Comparison of ENCODE assay signal across 27 mouse cellular contexts in genomic region chr16:93725417-93726144, GRCm38 (mm10). TPM values are rescaled to one million over a fixed set of nuclear protein-coding genes. Genes with fewer than 3 reads are reported as not detected.
A peak's percentile ranks its signal among the peaks of the same experiment; 100 is the strongest.
DNase-seq lines count a peak whose midpoint lies in the region; ATAC-seq and TF ChIP-seq lines count a peak whose summit lies in the region.
"Had no signal": no experiment of that assay in that cellular context is flagged by ENCODE, and none has a peak within 500 bp of the region (broad histone marks: within the 10 kb centered on the region; RNA-seq: fewer than 3 reads in every experiment).

No protein-coding gene starts in this region.

- ATAC-seq in liver, embryonic 11.5 days (replicated peaks; ENCODE audit: low FRiP score): 0 out of 2 replicates have a peak, but pooled peaks have one; percentile 19
- peak; percentile 58 for ATAC-seq in intestine, embryonic 16.5 days
- ATAC-seq in liver, embryonic 16.5 days (ENCODE audit: low read depth): peak; percentile 45; the same call in 1 of the 2 replicates
- peak; percentile 56 for ATAC-seq in stomach, postnatal 0 days (ENCODE audit: low FRiP score, low TSS enrichment)
- ATAC-seq: forebrain, embryonic 13.5 days; hindbrain, embryonic 16.5 days had no signal

- no peak for DNase-seq in liver, embryonic 11.5 days (ENCODE audit: low spot score)
- no peak for DNase-seq in liver
- peak; percentile 71 for DNase-seq in stomach, postnatal 0 days (ENCODE audit: low spot score)
- DNase-seq in left cerebral cortex, adult 18-20 months (ENCODE audit: low spot score in 2 of 2): no peak
- no peak for DNase-seq in adrenal gland, adult (ENCODE audit: inconsistent age in 2 of 2, low spot score in 1 of 2)
- DNase-seq: adrenal gland, adult 2 months; cerebellum, adult 2 months; cerebellum, postnatal 14 days; gastrocnemius, postnatal 14 days; heart, adult 11 months; kidney, adult 9 months; kidney, postnatal 10 days; lung, postnatal 14 days; thymus, adult 18-20 months; thymus, postnatal 25 days had no signal

- no peak overlapping the region for H3K4me2 ChIP-seq in liver, embryonic 11.5 days
- H3K4me2 ChIP-seq in intestine, embryonic 16.5 days (ENCODE audit: low read depth, low read length): 0 out of 2 replicates have a peak overlapping the region, but pooled peaks have one; percentile 2
- H3K4me2 ChIP-seq in liver, embryonic 16.5 days (ENCODE audit: low read depth, low read length): no peak overlapping the region
- H3K4me2 ChIP-seq in stomach, postnatal 0 days (replicated peaks; ENCODE audit: low read depth): no peak overlapping the region
- H3K4me2 ChIP-seq: forebrain, embryonic 13.5 days; heart, embryonic 15.5 days; limb, embryonic 12.5 days; midbrain, embryonic 11.5 days; neural tube, embryonic 12.5 days had no signal

- H3K4me1 ChIP-seq in liver, embryonic 11.5 days (replicated peaks; ENCODE audit: control insufficient read depth, insufficient read depth, low read length): no peaks in the 10 kb centered on the region
- peaks cover 2% of the 10 kb centered on the region; the same call in 1 of the 2 replicates for H3K4me1 ChIP-seq in intestine, embryonic 16.5 days (ENCODE audit: control insufficient read depth, insufficient read depth, low read length)
- peaks cover 15% of the 10 kb centered on the region for H3K4me1 ChIP-seq in liver, embryonic 16.5 days (ENCODE audit: control insufficient read depth, low read depth, low read length)
- no peaks in the 10 kb centered on the region for H3K4me1 ChIP-seq in stomach, postnatal 0 days (replicated peaks; ENCODE audit: control insufficient read depth, insufficient read depth)
- H3K4me1 ChIP-seq: limb, embryonic 12.5 days; neural tube, embryonic 12.5 days had no signal

- WGBS in liver, embryonic 11.5 days: 58% methylated on average over 8 of the region's 8 CpGs
- WGBS in intestine, embryonic 16.5 days: 57% methylated on average over 8 of the region's 8 CpGs
- WGBS in liver, embryonic 16.5 days (ENCODE audit: insufficient replicate concordance): 61% methylated on average over 8 of the region's 8 CpGs
- WGBS in stomach, postnatal 0 days: 55% methylated on average over 8 of the region's 8 CpGs

- TF ChIP-seq EP300 in stomach, postnatal 0 days (optimal IDR thresholded peaks at IDR 0.05): no peak

- H3K27ac ChIP-seq in liver, embryonic 11.5 days (ENCODE audit: low read depth, low read length): no peak overlapping the region
- H3K27ac ChIP-seq in intestine, embryonic 16.5 days (ENCODE audit: low read length): peak overlapping the region; percentile 69
- peak overlapping the region; percentile 46 for H3K27ac ChIP-seq in liver, embryonic 16.5 days (ENCODE audit: low read length)
- no peak overlapping the region for H3K27ac ChIP-seq in stomach, postnatal 0 days (replicated peaks)
- H3K27ac ChIP-seq: forebrain, embryonic 13.5 days; heart, embryonic 10.5 days; heart, embryonic 15.5 days; limb, embryonic 12.5 days; neural tube, embryonic 12.5 days had no signal

- no peaks in the 10 kb centered on the region for H3K9me3 ChIP-seq in liver, embryonic 11.5 days (ENCODE audit: control insufficient read depth, low read length)
- H3K9me3 ChIP-seq in intestine, embryonic 16.5 days (ENCODE audit: control insufficient read depth, low read length): no peaks in the 10 kb centered on the region
- no peaks in the 10 kb centered on the region for H3K9me3 ChIP-seq in liver, embryonic 16.5 days (replicated peaks; ENCODE audit: control insufficient read depth, low read length)
- H3K9me3 ChIP-seq in stomach, postnatal 0 days (ENCODE audit: control insufficient read depth, low read length): no peaks in the 10 kb centered on the region
- H3K9me3 ChIP-seq: forebrain, embryonic 13.5 days; heart, embryonic 10.5 days; heart, embryonic 15.5 days; limb, embryonic 12.5 days; neural tube, embryonic 12.5 days had no signal

- no peaks in the 10 kb centered on the region for H3K27me3 ChIP-seq in liver, embryonic 11.5 days (replicated peaks; ENCODE audit: control insufficient read depth, insufficient read depth, low read length)
- no peaks in the 10 kb centered on the region for H3K27me3 ChIP-seq in intestine, embryonic 16.5 days (replicated peaks; ENCODE audit: control insufficient read depth, insufficient read depth, low read length)
- H3K27me3 ChIP-seq in liver, embryonic 16.5 days (ENCODE audit: control insufficient read depth, insufficient read depth, low read depth, low read length): no peaks in the 10 kb centered on the region
- no peaks in the 10 kb centered on the region for H3K27me3 ChIP-seq in stomach, postnatal 0 days (ENCODE audit: control insufficient read depth, insufficient read depth, low read length)
- H3K27me3 ChIP-seq: forebrain, embryonic 13.5 days; heart, embryonic 15.5 days; neural tube, embryonic 12.5 days had no signal

- H3K9ac ChIP-seq in liver, embryonic 11.5 days (ENCODE audit: low read depth, low read length): no peak overlapping the region
- no peak overlapping the region for H3K9ac ChIP-seq in intestine, embryonic 16.5 days (ENCODE audit: low read depth, low read length)
- no peak overlapping the region for H3K9ac ChIP-seq in liver, embryonic 16.5 days (ENCODE audit: low read depth, low read length)
- H3K9ac ChIP-seq in stomach, postnatal 0 days (ENCODE audit: low read length): no peak overlapping the region
- H3K9ac ChIP-seq: forebrain, embryonic 13.5 days; heart, embryonic 15.5 days; limb, embryonic 12.5 days; neural tube, embryonic 12.5 days had no signal

- TF ChIP-seq CTCF in stomach, postnatal 0 days (IDR thresholded peaks at IDR 0.05; ENCODE audit: low read depth): no peak

- no peak overlapping the region for H3K4me3 ChIP-seq in liver, embryonic 11.5 days (ENCODE audit: low read depth, low read length)
- H3K4me3 ChIP-seq in intestine, embryonic 16.5 days (ENCODE audit: low read length): no peak overlapping the region
- no peak overlapping the region for H3K4me3 ChIP-seq in liver, embryonic 16.5 days (ENCODE audit: low read depth, low read length)
- H3K4me3 ChIP-seq in stomach, postnatal 0 days (ENCODE audit: low read depth, low read length): no peak overlapping the region
- H3K4me3 ChIP-seq: erythroblast, embryonic 14.5 days; forebrain, embryonic 13.5 days; heart, embryonic 10.5 days; heart, embryonic 15.5 days; limb, embryonic 12.5 days; myocyte; neural tube, embryonic 12.5 days had no signal

- no peaks in the 10 kb centered on the region; the same call in 1 of the 2 replicates for H3K36me3 ChIP-seq in liver, embryonic 11.5 days (ENCODE audit: control insufficient read depth, insufficient read depth, low read length)
- H3K36me3 ChIP-seq in intestine, embryonic 16.5 days (ENCODE audit: control insufficient read depth, insufficient read depth, low read length): no peaks in the 10 kb centered on the region
- H3K36me3 ChIP-seq in liver, embryonic 16.5 days (ENCODE audit: control insufficient read depth, insufficient read depth): no peaks in the 10 kb centered on the region
- H3K36me3 ChIP-seq in stomach, postnatal 0 days (ENCODE audit: control insufficient read depth, insufficient read depth, low read length): 0 out of 2 replicates have a peak, but pooled peaks cover 3% of the 10 kb centered on the region
- H3K36me3 ChIP-seq: heart, embryonic 10.5 days; heart, embryonic 15.5 days; limb, embryonic 12.5 days had no signal

RNA-seq across cellular contexts. Expression of gene Dop1b, which starts 13.9 kb away (rescaled TPM):
- polyA plus RNA-seq in liver, embryonic 11.5 days (2014; fragmentation: Nextera tagmentation; extraction: Ambion mirVana): 18.1 and 19.1 TPM in 2 replicates
- polyA plus RNA-seq in intestine, embryonic 16.5 days (2015; fragmentation: Nextera tagmentation; extraction: Ambion mirVana): 14.4 and 16.6 TPM in 2 replicates
- 17.2 and 21.6 TPM in 2 replicates for polyA plus RNA-seq in liver, embryonic 16.5 days (2015; fragmentation: Nextera tagmentation; extraction: Ambion mirVana)
- 20.1 and 20.9 TPM in 2 replicates for polyA plus RNA-seq in stomach, postnatal 0 days (2015; fragmentation: Nextera tagmentation; extraction: Ambion mirVana)
- total RNA-seq in left cerebral cortex, adult 18-20 months (2021): 10 to 100 TPM; 86.3 to 90.5 TPM

RNA-seq across cellular contexts. Expression of gene Cbr3, which starts 42.6 kb away (rescaled TPM):
- polyA plus RNA-seq in liver, embryonic 11.5 days (2014; fragmentation: Nextera tagmentation; extraction: Ambion mirVana): 0.16 and 0.33 TPM in 2 replicates
- polyA plus RNA-seq in intestine, embryonic 16.5 days (2015; fragmentation: Nextera tagmentation; extraction: Ambion mirVana): 2.8 and 3.0 TPM in 2 replicates
- polyA plus RNA-seq in liver, embryonic 16.5 days (2015; fragmentation: Nextera tagmentation; extraction: Ambion mirVana): 0.35 and 0.73 TPM in 2 replicates
- 208 and 229 TPM in 2 replicates for polyA plus RNA-seq in stomach, postnatal 0 days (2015; fragmentation: Nextera tagmentation; extraction: Ambion mirVana)
- total RNA-seq in left cerebral cortex, adult 18-20 months (2021): 10 to 100 TPM; 21.2 to 21.8 TPM
- total RNA-seq: MEL had no signal
- polyA plus RNA-seq: erythroblast, embryonic 14.5 days; forebrain, embryonic 13.5 days had no signal

Comparison
In these comparisons a context has a peak if more than half of its experiments do, and no peak if none do; other contexts are left out.
1. H3K27ac ChIP-seq: peak in intestine, embryonic 16.5 days (single experiment) and liver, embryonic 16.5 days (single experiment); none in liver, embryonic 11.5 days (single experiment) and stomach, postnatal 0 days (single experiment).
2. RNA of gene Cbr3, which starts 42.6 kb away (polyA plus RNA-seq): 208 to 229 TPM in stomach, postnatal 0 days; 2.8 to 3.0 TPM in intestine, embryonic 16.5 days, 0.35 to 0.73 TPM in liver, embryonic 16.5 days and 0.16 to 0.33 TPM in liver, embryonic 11.5 days; every median in the first group is over 10 times any median in the second.
3. Peak in every context shown above with its lines, with median percentiles within 50 percentile points of each other: ATAC-seq.